Mouse (Mus musculus): ENCODE data around the gene Angel1.

The Angel1 gene

GRCm38 (mm10) chr12:86726120-86726640 is at the start of gene Angel1:
Gene Angel1 (minus strand): TSS chr12:86726460.
- peak; percentile 98 for DNase-seq (ENCODE audit: inconsistent ontology term)

- peak; percentile 42 for DNase-seq (ENCODE audit: inconsistent ontology term)
Measured at GRCm38 (mm10) chr12:86775561-86776280, 49.5 kb upstream of the Angel1 start.

- DNase-seq (ENCODE audit: inconsistent ontology term) = no peak
Measured at GRCm38 (mm10) chr12:86772551-86772950, 46.3 kb upstream of the Angel1 start.

GRCm38 (mm10) chr12:86771823-86772427 is 45.7 kb upstream of the Angel1 start:
- peak; percentile 85 for DNase-seq (ENCODE audit: inconsistent ontology term)

- no peak for DNase-seq (ENCODE audit: inconsistent ontology term)
Measured at GRCm38 (mm10) chr12:86770927-86771326, 44.7 kb upstream of the Angel1 start.

GRCm38 (mm10) chr12:86770261-86770670 is 44.0 kb upstream of the Angel1 start:
- DNase-seq (ENCODE audit: inconsistent ontology term) = peak; percentile 96

GRCm38 (mm10) chr12:86769819-86770218 is 43.6 kb upstream of the Angel1 start:
- no peak for DNase-seq (ENCODE audit: inconsistent ontology term)

- peak; percentile 84 for DNase-seq (ENCODE audit: inconsistent ontology term)
Measured at GRCm38 (mm10) chr12:86768986-86769580, 42.8 kb upstream of the Angel1 start.

GRCm38 (mm10) chr12:86767868-86768631 is 41.8 kb upstream of the Angel1 start:
- peak; percentile 51 for DNase-seq (ENCODE audit: inconsistent ontology term)

- DNase-seq (ENCODE audit: inconsistent ontology term) = no peak
Measured at GRCm38 (mm10) chr12:86766467-86766866, 40.2 kb upstream of the Angel1 start.

- no peak for DNase-seq (ENCODE audit: inconsistent ontology term)
Measured at GRCm38 (mm10) chr12:86764060-86764459, 37.8 kb upstream of the Angel1 start.

GRCm38 (mm10) chr12:86761036-86761435 is 34.8 kb upstream of the Angel1 start:
- no peak for DNase-seq (ENCODE audit: inconsistent ontology term)

GRCm38 (mm10) chr12:86734319-86734810 is 8.1 kb upstream of the Angel1 start, which contains the start of gene Lrrc74a:
Gene Lrrc74a (plus strand): TSS chr12:86734369.
- no peak for DNase-seq (ENCODE audit: inconsistent ontology term)

GRCm38 (mm10) chr12:86725706-86726105 is 554 bp downstream of the Angel1 start:
- DNase-seq (ENCODE audit: inconsistent ontology term) = peak; percentile 76

GRCm38 (mm10) chr12:86724300-86724699 is 2.0 kb downstream of the Angel1 start:
- no peak for DNase-seq (ENCODE audit: inconsistent ontology term)

GRCm38 (mm10) chr12:86721453-86721852 is 4.8 kb downstream of the Angel1 start:
- DNase-seq (ENCODE audit: inconsistent ontology term) = no peak

- DNase-seq (ENCODE audit: inconsistent ontology term) = no peak
Measured at GRCm38 (mm10) chr12:86719961-86720639, 6.2 kb downstream of the Angel1 start.

- no peak for DNase-seq (ENCODE audit: inconsistent ontology term)
Measured at GRCm38 (mm10) chr12:86716962-86717361, 9.3 kb downstream of the Angel1 start.

GRCm38 (mm10) chr12:86715401-86715800 is 10.9 kb downstream of the Angel1 start:
- peak; percentile 60 for DNase-seq (ENCODE audit: inconsistent ontology term)

GRCm38 (mm10) chr12:86714026-86714425 is 12.2 kb downstream of the Angel1 start:
- DNase-seq (ENCODE audit: inconsistent ontology term) = no peak

- DNase-seq (ENCODE audit: inconsistent ontology term) = no peak
Measured at GRCm38 (mm10) chr12:86705843-86706242, 20.4 kb downstream of the Angel1 start.
